Mouse (Mus musculus) ovary, postnatal 14 days (tissue): ENCODE measurements at regions not wholly inside any gene's neighbourhood (a gene's known extent, or its start where the extent isn't known, plus 50 kb on each side); places are given as distances from the start of the nearest gene placed in this dataset.

Source experiments
- DNase-seq: peaks from one replicate; pipeline ENCODE4 v3.0.0; 2022; ENCODE audit warnings: low spot score

DNA sequence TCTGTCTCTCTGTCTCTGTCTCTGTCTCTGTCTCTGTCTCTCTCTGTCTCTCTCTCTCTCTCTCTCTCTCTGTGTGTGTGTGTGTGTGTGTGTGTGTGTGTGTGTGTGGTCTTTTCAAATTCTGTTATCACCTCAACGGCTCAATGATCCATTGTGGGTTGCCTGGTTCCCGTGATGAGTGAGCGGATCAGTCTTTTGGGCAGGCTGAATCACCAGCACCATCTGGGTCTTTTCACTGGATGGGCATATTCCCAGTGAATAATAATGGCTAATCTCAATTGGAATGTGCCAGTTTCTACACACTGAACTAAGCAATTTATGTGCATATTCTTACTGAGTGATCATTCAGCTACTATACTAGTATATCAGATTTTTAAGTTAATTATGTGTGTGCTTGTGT lies 216.4 kb downstream of the Lmx1a start:
- DNase-seq: no peak

DNA sequence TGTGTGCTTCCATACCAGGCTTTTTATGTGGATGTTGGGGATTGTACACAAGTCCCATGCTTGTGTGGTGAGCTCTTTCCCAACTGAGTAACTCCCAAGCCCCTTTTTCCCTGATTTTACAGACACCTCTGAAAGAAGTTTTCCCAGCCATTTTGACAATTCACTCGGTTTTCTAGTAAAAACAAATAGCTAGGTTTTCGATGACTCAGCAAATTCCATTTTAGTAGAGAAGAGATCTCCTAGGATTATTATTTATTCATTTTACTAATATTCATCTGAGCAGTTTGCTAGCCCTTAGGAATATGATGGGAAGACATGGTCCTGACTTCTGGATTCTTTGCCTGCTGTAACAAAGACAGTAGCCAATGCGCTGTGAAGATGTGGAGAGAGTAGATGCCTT lies 223.0 kb downstream of the Lmx1a start:
- no peak for DNase-seq

DNA sequence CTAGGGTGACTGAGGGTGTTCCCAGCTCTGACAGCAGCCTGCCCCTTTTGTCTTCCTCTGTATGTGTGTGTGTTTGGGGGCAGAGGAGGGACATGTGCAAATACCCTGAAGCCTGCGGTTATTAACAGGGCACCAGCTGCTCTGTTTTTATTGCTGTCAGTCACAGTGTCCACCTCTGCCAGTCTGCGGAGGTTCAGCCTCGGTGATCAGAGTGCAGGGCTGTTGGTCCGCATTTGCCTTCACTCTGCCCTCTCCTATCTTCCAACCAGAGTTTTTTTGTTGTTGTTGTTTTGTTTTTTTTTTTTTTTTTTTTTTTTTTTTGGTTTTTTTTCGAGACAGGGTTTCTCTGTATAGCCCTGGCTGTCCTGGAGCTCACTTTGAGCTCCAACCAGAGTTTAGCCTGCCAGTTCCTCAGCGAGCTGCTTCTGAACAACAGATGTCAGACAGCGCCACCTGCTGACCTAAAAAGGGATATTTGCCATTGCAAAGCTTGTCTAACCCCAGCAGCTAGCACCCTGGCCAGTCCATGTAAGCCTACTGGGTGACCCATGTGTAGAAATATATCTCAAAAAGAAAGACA lies 226.0 kb downstream of the Lmx1a start:
- DNase-seq: peak; percentile 77

DNA sequence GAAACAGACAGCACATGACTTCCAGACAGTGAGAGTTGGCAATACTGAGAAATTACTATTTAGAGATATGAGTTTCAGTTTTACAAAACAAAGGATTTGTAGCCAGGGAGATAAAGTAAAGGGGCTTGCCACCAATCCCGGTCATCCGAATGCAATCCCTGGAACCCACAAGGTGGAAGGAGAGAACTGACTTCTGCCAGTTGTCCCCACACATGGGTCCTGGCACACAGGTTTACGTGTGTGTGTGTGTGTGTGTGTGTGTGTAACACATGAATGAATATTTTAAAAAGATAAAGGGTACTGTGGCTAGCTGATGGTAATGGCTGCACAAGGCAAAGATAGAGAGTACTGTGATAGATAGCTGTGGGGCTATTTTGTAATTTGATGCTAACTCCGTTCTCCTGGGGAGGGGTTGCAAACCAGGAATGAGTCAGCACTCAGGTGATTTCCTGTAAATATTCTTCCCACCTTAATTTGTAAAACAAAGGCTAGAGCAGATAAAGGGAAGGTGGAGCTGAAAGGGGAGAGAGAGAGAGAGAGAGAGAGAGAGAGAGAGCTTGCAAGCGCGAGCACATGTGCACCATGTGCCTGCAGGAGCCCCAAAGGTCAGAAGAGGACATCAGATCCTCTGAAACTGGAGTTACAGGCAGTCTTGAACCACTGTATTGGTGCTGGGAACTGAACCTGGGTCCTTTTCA lies 226.7 kb downstream of the Lmx1a start:
- DNase-seq: no peak

DNA sequence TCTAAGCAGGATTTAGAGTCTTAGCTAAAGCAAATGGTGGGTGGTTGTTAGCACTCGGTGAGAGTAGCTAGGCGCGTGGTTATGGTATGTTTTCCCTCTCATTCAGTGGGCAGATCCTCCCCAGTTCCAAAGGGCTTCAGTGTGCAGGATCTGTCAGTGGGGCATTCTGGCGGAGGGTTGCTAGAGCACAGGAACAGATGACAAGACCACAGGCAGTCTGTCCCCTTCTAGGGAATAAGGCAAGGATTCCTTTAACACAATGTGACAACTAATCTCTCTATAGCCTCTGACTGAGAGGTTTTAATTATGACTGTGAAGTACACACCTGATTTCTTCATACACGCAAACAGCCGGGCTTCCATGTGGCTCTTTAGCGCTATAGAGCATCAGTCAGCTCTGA lies 233.9 kb downstream of the Lmx1a start:
- no peak for DNase-seq

DNA sequence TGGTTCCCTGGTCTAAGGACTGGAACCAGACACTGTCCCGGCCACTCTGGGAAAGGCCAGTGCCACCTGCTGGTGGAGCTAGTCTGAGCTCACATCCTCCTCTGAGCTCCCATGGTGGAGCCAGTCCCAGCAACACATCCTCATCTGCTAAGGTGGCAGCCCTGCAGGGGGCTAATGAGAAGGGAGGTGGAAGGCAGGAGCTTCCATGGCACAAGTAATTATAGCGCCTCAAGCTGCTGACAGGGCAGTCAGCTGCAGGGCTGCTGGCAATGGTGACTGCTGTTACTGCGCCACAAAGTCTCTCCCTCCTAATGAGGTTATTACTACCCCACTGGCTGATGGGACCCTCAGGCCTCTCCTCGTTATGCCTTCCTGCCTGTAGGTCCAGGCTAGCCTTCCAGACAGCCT lies 239.0 kb downstream of the Lmx1a start:
- DNase-seq: no peak

DNA sequence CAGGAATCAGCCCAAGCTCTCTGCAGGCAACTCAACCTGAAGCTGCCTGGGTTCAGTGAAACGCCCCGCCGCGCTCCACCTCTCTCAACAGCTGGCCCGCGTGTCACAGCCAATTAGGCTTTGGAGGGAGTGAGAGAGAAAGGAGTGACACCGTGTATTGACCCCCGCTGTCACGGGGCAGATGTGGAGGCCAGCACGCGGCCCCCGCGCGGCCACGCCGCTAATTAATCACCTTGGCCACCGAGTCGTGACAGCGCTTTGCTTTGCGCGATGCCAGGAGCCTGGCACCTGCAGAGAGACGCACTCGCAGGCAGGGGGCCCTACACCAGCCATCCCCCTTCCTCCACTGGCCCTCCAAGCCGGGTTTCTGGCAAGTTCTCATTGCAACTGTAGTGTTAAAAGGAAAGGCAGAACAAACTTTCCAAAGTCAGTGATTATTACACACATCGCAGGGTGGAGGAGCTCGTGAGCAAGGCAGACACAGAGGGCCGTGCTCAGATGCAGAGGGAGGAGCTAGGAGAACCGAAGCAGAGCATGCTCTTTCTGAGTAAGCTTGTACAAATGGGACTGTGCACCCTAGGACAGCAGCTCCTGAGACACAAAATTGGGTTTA lies 240.8 kb downstream of the Lmx1a start:
- DNase-seq: no peak

DNA sequence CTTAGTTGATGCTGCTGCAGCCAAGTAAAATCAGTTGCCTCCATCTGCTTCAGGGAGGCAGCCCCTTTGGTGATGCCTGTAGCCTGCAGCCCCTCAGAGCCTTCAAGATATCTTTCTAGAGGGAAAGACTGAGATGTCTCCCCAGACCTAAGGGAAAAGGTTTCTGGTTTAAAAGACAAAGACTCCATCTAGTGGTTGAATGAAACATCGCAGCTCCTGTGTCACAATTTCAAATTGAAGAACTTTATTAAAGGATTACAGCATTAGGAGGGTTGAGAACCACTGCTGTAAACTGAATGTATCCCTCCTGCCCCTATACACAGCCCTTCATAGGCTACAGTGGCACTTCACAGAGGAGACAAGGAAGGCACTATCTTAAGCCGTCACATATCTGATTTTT lies 243.1 kb downstream of the Lmx1a start:
- no peak for DNase-seq

DNA sequence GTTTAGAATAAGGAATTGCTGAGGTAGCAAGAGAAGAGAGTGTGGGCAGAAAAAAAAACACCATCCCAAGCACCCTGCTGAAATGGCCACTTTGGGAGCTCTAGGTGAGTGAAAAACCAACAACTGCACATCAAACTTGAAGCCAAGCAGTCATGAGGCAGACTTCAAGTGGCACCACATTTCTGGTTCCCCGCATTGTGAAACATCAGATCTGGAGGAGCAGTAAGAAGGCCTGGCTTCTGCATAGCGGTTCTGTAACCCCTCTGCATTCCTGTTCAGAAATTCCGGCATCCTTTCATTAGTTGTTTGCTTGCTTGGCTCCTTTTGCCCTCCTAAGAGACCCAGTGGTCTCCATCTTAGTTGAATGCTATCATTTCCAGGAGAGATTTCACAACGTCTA lies 247.7 kb downstream of the Lmx1a start:
- DNase-seq: no peak

DNA sequence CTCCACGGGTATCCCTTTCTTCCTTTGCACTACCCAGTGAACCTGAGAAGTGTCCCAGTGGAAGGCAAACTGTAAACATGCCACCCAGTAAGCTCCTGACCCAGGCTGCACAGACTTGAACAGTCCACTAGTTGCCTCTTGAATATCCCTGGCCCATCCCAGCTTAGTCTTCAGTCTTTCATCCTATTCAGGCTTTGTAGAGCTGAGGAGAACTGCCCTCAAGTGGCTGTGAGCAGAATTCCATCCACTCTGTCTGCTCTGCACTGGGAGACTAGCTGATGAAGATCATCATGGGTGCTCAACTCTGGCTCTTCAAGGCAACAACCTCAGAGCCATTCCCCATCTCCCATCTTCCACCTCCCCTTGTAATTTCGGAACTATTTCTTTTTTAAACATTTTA lies 249.1 kb downstream of the Lmx1a start:
- no peak for DNase-seq

DNA sequence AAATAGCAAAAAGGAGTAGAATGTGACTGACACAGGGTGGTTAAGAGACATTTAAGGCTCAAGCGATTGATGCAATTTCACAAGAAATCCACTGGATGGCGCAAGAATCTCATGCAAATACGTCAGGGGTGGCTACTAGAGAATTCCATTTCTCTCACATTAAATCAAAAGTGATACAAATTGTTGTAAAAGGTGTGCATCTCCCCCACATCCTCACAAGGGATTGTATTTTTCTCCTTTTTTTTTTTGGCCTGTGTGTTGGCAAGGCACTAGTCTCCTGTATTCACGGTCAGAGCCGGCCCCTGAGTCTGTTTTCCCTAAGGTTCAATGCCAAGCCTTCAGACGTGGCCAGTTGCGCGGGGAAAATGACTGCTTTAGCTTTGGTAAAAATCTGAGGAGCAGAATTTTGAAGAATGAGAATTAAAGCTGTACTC lies 253.0 kb downstream of the Lmx1a start:
- DNase-seq: peak; percentile 12

DNA sequence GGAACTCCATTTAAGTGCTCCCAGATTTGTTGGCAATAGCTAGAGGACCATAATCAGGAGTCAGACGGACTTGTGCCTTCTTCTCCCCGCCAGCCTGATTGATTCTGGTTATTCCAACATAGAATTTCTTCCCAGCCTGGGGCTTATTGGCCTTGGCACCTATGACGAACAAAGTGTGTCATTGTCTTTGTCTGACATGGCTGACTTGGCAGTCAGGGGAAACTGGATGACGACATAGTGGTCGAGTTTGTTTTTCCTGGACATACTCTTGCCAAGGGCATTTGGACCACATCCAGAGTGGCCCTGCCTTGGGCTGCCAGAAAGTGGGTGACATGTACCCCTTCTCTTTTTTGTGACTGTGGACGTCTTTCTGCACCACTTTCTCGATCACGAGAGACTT lies 254.1 kb downstream of the Lmx1a start:
- no peak for DNase-seq

DNA sequence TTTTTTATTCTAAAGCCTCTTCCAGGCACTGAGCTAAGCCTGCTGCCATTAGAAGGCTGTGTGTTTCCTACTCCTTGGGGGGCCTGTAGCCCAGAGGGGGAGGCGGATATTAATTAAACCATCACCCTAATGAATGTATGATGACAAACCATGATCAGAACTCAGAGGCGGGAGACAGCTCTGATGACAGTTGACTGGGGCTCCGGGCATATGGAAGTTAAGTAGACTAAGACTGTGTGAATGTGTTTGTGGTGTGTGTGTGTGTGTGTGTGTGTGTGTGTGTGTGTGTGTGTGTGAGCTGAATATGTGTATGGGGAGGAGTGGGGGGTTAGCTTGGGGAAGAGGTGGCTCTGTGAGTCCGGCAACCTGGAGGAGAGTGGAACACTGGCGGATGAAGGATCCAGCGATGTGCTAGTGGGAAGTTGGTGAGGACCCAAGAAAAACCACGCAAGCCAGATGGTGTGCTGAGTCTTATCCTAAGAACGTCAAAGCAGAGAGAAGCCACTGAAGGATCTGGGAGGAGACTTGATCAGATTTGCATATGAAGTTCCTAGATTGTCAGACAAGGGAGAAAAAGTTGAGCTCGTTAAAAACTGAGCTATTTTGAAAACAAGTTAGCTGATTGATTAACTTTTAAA lies 256.7 kb downstream of the Lmx1a start:
- no peak for DNase-seq

DNA sequence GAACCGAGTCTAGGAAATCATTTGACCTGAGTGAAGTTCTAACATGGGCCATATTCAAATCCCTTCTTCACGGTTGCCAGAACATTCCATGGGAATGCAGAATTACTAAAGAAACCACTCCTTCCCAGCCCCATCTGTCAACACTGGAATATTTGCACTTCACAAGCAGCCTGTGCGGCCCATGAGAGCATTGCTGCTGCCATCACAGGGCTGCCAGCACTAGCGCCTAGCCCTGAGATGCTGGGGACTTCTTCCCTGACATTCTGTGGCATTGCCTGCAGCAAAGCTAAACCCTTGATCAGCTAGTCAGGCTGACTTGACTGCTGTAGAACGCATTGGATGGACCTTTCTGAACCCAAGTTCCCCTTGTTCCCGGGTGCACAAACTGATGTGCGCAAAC lies 258.8 kb downstream of the Lmx1a start:
- DNase-seq: no peak

DNA sequence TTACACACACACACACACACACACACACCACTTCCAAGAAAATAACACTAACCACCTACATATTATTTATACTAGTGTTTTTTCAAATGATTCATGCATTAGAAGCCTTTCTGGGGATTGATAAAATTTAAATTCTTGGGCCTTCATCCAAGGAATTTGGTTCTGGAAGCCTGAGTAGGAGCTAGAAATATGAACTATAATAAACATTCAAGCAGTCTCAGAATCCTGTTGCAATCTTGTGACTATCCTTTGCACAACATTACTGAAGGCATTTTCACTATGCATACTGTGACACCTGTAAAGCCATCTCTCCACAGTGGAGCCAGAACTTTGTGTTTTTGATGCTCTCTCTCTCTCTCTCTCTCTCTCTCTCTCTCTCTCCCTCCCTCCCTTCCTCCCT lies 262.7 kb downstream of the Lmx1a start:
- DNase-seq: no peak

DNA sequence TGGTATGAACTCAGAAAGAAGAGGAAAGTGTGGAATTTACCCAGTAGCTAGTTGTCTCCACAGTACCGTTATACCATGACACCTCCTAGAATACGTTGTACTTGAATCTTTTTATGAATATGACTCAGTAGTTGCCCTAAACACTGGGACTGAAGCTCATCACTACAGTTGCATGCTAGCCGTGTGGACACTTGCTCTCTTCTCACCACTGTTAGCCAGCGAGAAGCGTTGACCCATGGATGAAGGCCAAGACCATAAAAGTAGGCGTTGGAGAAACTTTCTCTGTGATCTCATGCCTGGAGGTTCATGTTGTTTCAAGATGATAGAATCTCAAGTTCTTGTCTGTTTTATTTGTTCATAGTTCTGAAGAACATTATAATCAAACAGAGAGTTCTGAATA lies 269.5 kb downstream of the Lmx1a start:
- peak; percentile 25 for DNase-seq

DNA sequence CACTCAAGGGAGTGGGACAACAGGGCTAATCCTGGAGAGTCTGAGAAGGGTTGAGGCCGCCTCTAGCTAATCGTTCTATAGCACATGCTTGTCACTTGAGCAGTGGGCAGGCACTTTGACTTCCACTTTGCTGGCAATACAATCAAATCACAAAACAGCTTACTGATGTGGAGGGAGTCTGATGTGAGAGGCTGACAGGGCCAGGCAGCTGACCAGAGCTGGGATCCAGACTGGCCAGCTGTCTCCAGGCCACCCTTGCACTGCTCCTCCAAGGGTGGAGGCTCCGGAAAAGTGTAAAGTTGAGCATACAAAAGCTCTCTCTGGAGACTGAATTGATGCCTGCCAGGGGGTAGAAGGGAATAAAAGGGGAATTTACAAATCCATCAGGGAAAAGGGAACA lies 280.5 kb downstream of the Lmx1a start:
- DNase-seq: no peak

DNA sequence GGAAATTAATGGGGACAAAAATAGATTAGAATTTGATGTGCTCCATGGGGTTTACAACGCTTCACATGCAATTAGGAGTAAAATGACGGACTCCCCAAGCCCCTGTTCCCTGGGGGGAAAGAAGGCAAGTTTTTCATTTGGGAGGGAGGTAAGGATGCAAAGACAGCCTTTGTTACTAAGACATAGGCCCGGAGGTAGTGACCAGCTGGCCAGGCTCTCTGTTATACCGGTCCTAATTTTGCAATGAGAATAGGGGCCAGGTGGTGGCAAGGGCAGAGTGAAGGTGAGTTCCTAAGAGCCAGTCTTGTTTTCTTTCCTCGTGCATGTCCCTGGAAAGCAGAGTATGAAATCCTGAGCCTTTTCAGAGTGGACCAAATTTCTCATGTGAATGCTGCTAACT lies 280.9 kb downstream of the Lmx1a start:
- DNase-seq: no peak

DNA sequence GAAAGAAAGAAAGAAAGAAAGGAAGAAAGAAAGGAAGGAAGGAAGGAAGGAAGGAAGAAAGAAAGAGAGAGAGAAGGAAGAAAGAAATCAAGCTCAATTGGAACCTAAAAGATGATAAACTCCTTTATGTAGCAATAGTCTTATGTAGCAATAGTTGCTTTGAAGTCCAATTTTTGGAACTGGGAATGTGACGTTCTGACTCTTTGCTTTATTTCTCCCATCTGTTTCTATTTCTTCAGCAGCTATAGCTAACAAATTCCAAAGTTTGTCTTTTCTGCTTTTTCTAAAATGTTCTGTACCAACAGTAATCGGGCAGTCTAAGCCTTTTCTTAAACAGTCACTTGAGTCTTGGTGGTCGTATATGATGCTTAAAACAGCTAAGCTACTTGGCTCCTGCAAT lies 287.7 kb downstream of the Lmx1a start:
- no peak for DNase-seq

DNA sequence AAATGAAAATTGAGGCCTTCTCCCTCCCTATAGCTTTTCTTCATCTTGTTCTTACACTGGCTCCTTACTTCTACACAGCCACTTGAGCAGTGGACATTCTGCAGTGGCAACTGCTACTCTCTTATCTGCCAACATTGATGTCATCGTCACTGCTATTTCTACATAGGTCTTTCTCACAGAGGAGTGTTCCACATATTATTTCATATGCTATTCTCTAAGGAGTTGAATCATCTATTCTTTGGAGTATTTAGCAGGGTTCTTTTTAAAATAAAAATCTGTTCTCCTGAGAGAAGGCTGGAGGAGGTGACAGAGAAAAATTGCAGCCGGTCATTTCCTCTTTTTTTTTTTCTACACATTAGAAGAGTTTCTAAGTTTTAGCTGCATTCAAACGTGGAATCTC lies 290.1 kb downstream of the Lmx1a start:
- DNase-seq: no peak

DNA sequence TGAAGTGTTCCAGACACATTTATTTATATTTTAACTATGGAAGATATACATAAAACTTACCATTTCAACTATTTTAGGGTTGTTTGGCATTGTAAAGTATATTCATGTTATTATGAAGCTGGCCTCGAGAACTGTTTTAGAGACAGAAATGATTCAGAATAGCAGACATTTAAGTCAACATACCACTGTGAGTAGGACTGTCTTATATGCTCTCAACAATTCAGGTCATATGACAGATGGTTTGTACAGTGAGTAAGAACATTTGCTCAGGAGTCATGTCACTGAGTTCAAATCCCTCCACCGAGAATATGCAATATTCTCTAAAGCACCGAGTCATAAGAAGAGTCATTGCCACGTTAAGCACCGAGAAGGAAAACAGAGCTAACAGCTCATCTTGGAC lies 290.6 kb downstream of the Lmx1a start:
- DNase-seq: no peak

DNA sequence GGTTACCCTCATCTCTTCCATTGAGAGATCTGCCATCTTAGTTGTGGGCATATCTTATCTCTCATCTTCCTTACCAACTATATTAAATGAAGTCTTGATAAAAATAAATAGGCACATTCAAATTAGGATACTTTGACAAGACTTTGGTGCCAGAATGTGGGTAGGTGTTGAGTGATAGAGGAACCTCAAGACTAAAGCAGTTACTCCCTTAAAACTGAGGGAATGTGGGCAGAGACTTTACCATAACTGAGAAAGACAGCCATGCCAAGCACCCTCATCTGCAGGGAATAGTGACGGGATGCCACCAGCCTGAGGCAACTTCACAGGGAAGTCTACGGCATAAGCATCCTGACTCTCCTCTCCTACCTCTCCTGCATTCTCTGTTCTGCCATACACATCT lies 292.3 kb downstream of the Lmx1a start:
- no peak for DNase-seq

DNA sequence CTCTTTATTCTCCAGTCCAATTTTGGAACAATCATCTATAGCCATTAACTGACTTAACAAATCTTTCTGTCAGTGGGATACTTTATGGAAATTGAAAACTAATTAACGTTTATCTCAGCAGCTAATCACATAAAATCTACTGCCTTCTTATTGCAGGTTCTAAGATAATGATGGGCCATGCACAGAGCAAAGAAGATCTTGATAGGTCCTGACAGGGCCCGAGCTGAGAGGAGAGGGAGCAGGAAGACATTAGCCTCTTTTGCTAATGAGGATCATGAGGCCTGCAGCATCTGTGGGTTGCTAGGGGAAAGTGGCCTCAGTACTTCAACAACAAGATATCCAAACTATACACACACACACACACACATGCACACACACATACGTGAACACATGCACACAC lies 318.4 kb downstream of the Lmx1a start:
- DNase-seq: no peak
